Mouse (Mus musculus) heart, postnatal 0 days (tissue): ENCODE data around the gene Mapk14.

Experiments
- CTCF ChIP-seq: IDR thresholded peaks from 2 replicates; pipeline ENCODE4 v1.5.1; 2016; ENCODE audit warnings: antibody characterized with exemption, control low read depth, low read depth
- EP300 ChIP-seq: IDR thresholded peaks from 2 replicates; pipeline ENCODE4 v1.6.1; 2016; ENCODE audit warnings: antibody characterized with exemption, low read depth

DNA sequence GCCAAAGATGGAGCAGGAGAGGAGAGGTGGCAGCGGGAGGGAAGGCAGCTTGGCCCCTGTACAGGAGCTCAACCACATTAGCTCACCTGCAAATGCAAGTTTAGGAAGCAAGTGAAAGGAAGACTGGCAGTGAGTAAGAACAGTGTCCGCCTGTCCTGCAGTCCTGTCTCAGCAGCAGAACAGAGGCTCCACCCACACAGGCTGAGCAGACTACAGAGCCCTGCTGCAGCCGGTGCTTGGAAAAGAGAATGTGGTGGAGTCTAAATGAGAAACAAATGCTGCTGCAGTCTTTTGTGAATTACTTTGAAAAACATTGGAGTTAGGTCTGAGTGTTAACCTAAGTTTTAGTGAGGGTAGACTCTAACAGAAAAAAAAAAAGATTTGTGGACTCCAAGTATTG, 26.4 kb downstream of the Mapk14 start:
- TF ChIP-seq CTCF = no peak
- no peak for TF ChIP-seq EP300
